Mouse (Mus musculus): Measurements from ENCODE around the gene Dnal4. TPM values are rescaled to one million over a fixed set of nuclear protein-coding genes. Genes with fewer than 3 reads are reported as not detected.

Dnal4 gene
- total and polyA plus RNA-seq, 2 experiments from 2014 or later, result 40.8 to 55.9 TPM

DNA sequence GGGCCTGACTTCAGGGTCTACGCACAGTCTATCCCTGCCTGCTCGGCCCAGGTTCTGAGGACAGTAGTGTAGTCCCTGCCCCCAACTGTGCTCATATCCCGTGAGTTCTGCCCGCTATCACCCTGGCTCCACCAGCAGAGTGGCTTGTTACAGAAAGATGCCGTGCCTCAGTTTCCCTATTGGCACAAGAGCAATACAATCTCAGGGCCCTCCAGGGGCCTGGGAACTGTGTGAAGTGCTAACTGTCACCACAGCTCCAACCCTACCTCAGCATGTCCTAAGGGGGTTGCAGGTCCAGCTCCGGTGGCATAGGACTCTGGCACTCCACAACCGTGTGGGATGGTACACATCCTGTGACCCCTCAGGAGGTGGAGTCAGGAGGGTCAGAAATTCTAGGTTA, 19.4 kb upstream of the Dnal4 start:
- DNase-seq (ENCODE audit: low spot score), result no peak
- no peak overlapping the region for H3K9ac ChIP-seq (replicated peaks; ENCODE audit: low read length, poor library complexity, severe bottlenecking)
- no peak overlapping the region for H3K4me2 ChIP-seq (ENCODE audit: low read depth, low read length, poor library complexity, severe bottlenecking)
- H3K36me3 ChIP-seq (ENCODE audit: insufficient read depth, low read length), result peaks cover 18% of the 10 kb centered on the region
- ATAC-seq (ENCODE audit: low FRiP score), result no peak
- 0 out of 2 replicates have a peak, but pooled peaks cover 4% of the 10 kb centered on the region for H3K4me1 ChIP-seq (ENCODE audit: insufficient read depth, low read length)
- no peak overlapping the region for H3K4me3 ChIP-seq (ENCODE audit: low read depth, low read length)
- 88% methylated on average over 7 of the region's 7 CpGs for WGBS
- no peaks in the 10 kb centered on the region for H3K27me3 ChIP-seq (ENCODE audit: insufficient read depth, low read length)
- no peak for TF ChIP-seq CTCF (IDR thresholded peaks at IDR 0.05)
- H3K9me3 ChIP-seq (ENCODE audit: low read length), result no peaks in the 10 kb centered on the region
- no peak overlapping the region for H3K27ac ChIP-seq (ENCODE audit: low read depth, low read length)

DNA sequence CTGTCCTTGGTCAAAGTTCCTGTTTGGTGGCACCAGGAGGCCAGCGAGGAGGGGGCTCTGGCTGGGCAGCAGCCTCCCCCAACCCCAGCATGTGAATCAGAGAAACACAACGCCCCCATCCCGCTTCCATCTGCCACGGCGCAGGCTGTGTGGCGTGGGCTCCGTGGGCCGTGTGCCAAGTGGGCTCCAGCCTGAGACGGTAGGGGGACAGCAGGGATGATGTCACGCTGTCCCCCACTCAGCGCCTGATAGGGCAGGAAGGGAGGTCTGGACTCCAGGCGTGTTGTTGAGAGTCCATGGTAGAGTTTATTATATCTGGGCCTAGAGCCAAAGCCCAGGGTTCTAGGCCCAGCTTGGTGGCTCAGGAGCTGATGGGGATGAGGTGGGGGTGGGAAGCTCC, 18.6 kb upstream of the Dnal4 start:
- H3K4me2 ChIP-seq (ENCODE audit: low read depth, low read length, poor library complexity, severe bottlenecking), result no peak overlapping the region
- H3K9ac ChIP-seq (replicated peaks; ENCODE audit: low read length, poor library complexity, severe bottlenecking), result no peak overlapping the region
- H3K27me3 ChIP-seq (ENCODE audit: insufficient read depth, low read length), result no peaks in the 10 kb centered on the region
- DNase-seq (ENCODE audit: low spot score), result peak; percentile 27
- no peak for ATAC-seq (ENCODE audit: low FRiP score)
- H3K36me3 ChIP-seq (ENCODE audit: insufficient read depth, low read length), result peaks cover 24% of the 10 kb centered on the region
- H3K27ac ChIP-seq (ENCODE audit: low read depth, low read length), result no peak overlapping the region
- H3K9me3 ChIP-seq (ENCODE audit: low read length), result no peaks in the 10 kb centered on the region
- H3K4me1 ChIP-seq (ENCODE audit: insufficient read depth, low read length), result 0 out of 2 replicates have a peak, but pooled peaks cover 3% of the 10 kb centered on the region
- TF ChIP-seq CTCF (IDR thresholded peaks at IDR 0.05), result no peak
- H3K4me3 ChIP-seq (ENCODE audit: low read depth, low read length), result no peak overlapping the region
- 80% methylated on average over 12 of the region's 12 CpGs for WGBS

GRCm38 (mm10) chr15:79794173-79794572, 16.5 kb upstream of the Dnal4 start:
- H3K9ac ChIP-seq (replicated peaks; ENCODE audit: low read length, poor library complexity, severe bottlenecking), result no peak overlapping the region
- 0 out of 2 replicates have a peak, but pooled peaks cover 3% of the 10 kb centered on the region for H3K4me1 ChIP-seq (ENCODE audit: insufficient read depth, low read length)
- no peak overlapping the region for H3K27ac ChIP-seq (ENCODE audit: low read depth, low read length)
- DNase-seq (ENCODE audit: low spot score) (no peak), ATAC-seq (ENCODE audit: low FRiP score) (no peak)
- H3K9me3 ChIP-seq (ENCODE audit: low read length), result no peaks in the 10 kb centered on the region
- no peak overlapping the region for H3K4me2 ChIP-seq (ENCODE audit: low read depth, low read length, poor library complexity, severe bottlenecking)
- 35% methylated on average over 20 of the region's 20 CpGs for WGBS
- no peak for TF ChIP-seq CTCF (IDR thresholded peaks at IDR 0.05)
- peaks cover 45% of the 10 kb centered on the region for H3K36me3 ChIP-seq (ENCODE audit: insufficient read depth, low read length)
- no peaks in the 10 kb centered on the region for H3K27me3 ChIP-seq (ENCODE audit: insufficient read depth, low read length)
- H3K4me3 ChIP-seq (ENCODE audit: low read depth, low read length), result no peak overlapping the region

- H3K4me1 ChIP-seq (ENCODE audit: insufficient read depth, low read length), result 0 out of 2 replicates have a peak, but pooled peaks cover 3% of the 10 kb centered on the region
- TF ChIP-seq CTCF (IDR thresholded peaks at IDR 0.05), result no peak
- DNase-seq (ENCODE audit: low spot score) (no peak), ATAC-seq (ENCODE audit: low FRiP score) (no peak)
- H3K4me2 ChIP-seq (ENCODE audit: low read depth, low read length, poor library complexity, severe bottlenecking), result no peak overlapping the region
- peaks cover 50% of the 10 kb centered on the region for H3K36me3 ChIP-seq (ENCODE audit: insufficient read depth, low read length)
- no peak overlapping the region for H3K4me3 ChIP-seq (ENCODE audit: low read depth, low read length)
- no peaks in the 10 kb centered on the region for H3K27me3 ChIP-seq (ENCODE audit: insufficient read depth, low read length)
- no peak overlapping the region for H3K9ac ChIP-seq (replicated peaks; ENCODE audit: low read length, poor library complexity, severe bottlenecking)
- H3K27ac ChIP-seq (ENCODE audit: low read depth, low read length), result no peak overlapping the region
- 96% methylated on average over 9 of the region's 9 CpGs for WGBS
- no peaks in the 10 kb centered on the region for H3K9me3 ChIP-seq (ENCODE audit: low read length)
These were observed 15.4 kb upstream of the Dnal4 start for GRCm38 (mm10) chr15:79793076-79793475.

- no peak for DNase-seq (ENCODE audit: low spot score)
- TF ChIP-seq CTCF (IDR thresholded peaks at IDR 0.05), result no peak
- 29% methylated on average over 19 of the region's 19 CpGs for WGBS
These were observed 14.8 kb upstream of the Dnal4 start for GRCm38 (mm10) chr15:79792455-79792854.

GRCm38 (mm10) chr15:79791502-79791901, 13.9 kb upstream of the Dnal4 start:
- WGBS, result 8% methylated on average over 11 of the region's 12 CpGs
- no peaks in the 10 kb centered on the region for H3K9me3 ChIP-seq (ENCODE audit: low read length)
- H3K4me2 ChIP-seq (ENCODE audit: low read depth, low read length, poor library complexity, severe bottlenecking), result no peak overlapping the region
- no peak overlapping the region for H3K4me3 ChIP-seq (ENCODE audit: low read depth, low read length)
- H3K36me3 ChIP-seq (ENCODE audit: insufficient read depth, low read length), result peaks cover 50% of the 10 kb centered on the region
- H3K4me1 ChIP-seq (ENCODE audit: insufficient read depth, low read length), result 0 out of 2 replicates have a peak, but pooled peaks cover 3% of the 10 kb centered on the region
- DNase-seq (ENCODE audit: low spot score) (peak; percentile 50), ATAC-seq (ENCODE audit: low FRiP score) (no peak)
- H3K9ac ChIP-seq (replicated peaks; ENCODE audit: low read length, poor library complexity, severe bottlenecking), result no peak overlapping the region
- no peak overlapping the region for H3K27ac ChIP-seq (ENCODE audit: low read depth, low read length)
- peak; percentile 8; the same call in 1 of the 2 replicates for TF ChIP-seq CTCF (IDR thresholded peaks at IDR 0.05)
- no peaks in the 10 kb centered on the region for H3K27me3 ChIP-seq (ENCODE audit: insufficient read depth, low read length)

More at GRCm38 (mm10) chr15:79792455-79792854, 14.8 kb upstream of the Dnal4 start:
- no peak overlapping the region for H3K27ac ChIP-seq (ENCODE audit: low read depth, low read length)
- no peak overlapping the region for H3K4me3 ChIP-seq (ENCODE audit: low read depth, low read length)
- H3K4me2 ChIP-seq (ENCODE audit: low read depth, low read length, poor library complexity, severe bottlenecking), result no peak overlapping the region
- no peaks in the 10 kb centered on the region for H3K9me3 ChIP-seq (ENCODE audit: low read length)
- H3K27me3 ChIP-seq (ENCODE audit: insufficient read depth, low read length), result no peaks in the 10 kb centered on the region
- 0 out of 2 replicates have a peak, but pooled peaks cover 3% of the 10 kb centered on the region for H3K4me1 ChIP-seq (ENCODE audit: insufficient read depth, low read length)
- ATAC-seq (ENCODE audit: low FRiP score), result no peak
- H3K36me3 ChIP-seq (ENCODE audit: insufficient read depth, low read length), result peaks cover 50% of the 10 kb centered on the region
- H3K9ac ChIP-seq (replicated peaks; ENCODE audit: low read length, poor library complexity, severe bottlenecking), result no peak overlapping the region
